Mouse (Mus musculus) stomach, postnatal 0 days (tissue): ENCODE data around the gene Anxa5. TPM values are rescaled to one million over a fixed set of nuclear protein-coding genes. Genes with fewer than 3 reads are reported as not detected.

Experiments
- ATAC-seq: fragments of 200-750 bp; cut with Nextera tagmentation; 2 replicates; pipeline ENCODE4 v1.8.0; 2017; ENCODE audit not compliant: low FRiP score, low TSS enrichment
- DNase-seq: peaks from one replicate; pipeline ENCODE4 v3.0.0-alpha.2; 2016; ENCODE audit warnings: low spot score
- H3K27ac ChIP-seq: fragments of 300-500 bp; sonication (generic); replicated peaks from 2 replicates; pipeline ENCODE4 v1.5.1; 2014; ENCODE audit warnings: mild to moderate bottlenecking, control low read depth
- H3K27me3 ChIP-seq: fragments of 300-500 bp; sonication (generic); 2 replicates; pipeline ENCODE4 v1.6.1; 2014; ENCODE audit warnings: low read length; ENCODE audit not compliant: control insufficient read depth, insufficient read depth
- H3K36me3 ChIP-seq: fragments of 300-500 bp; sonication (generic); 2 replicates; pipeline ENCODE4 v1.6.1; 2014; ENCODE audit warnings: low read length, mixed read lengths; ENCODE audit not compliant: control insufficient read depth, insufficient read depth
- H3K4me1 ChIP-seq: fragments of 300-500 bp; sonication (generic); replicated peaks from 2 replicates; pipeline ENCODE4 v1.6.1; 2014; ENCODE audit warnings: antibody characterized with exemption; ENCODE audit not compliant: control insufficient read depth, insufficient read depth
- H3K4me2 ChIP-seq: fragments of 300-500 bp; sonication (generic); replicated peaks from 2 replicates; pipeline ENCODE4 v1.6.1; 2014; ENCODE audit warnings: low read depth, mild to moderate bottlenecking, control low read depth, moderate library complexity
- H3K4me3 ChIP-seq: fragments of 300-500 bp; sonication (generic); 2 replicates; pipeline ENCODE4 v1.5.1; 2014; ENCODE audit warnings: low read depth, low read length, control low read depth
- H3K9ac ChIP-seq: fragments of 300-500 bp; sonication (generic); 2 replicates; pipeline ENCODE4 v1.6.1; 2014; ENCODE audit warnings: mild to moderate bottlenecking, low read length, control low read depth, mixed read lengths
- H3K9me3 ChIP-seq: fragments of 300-500 bp; sonication (generic); 2 replicates; pipeline ENCODE4 v1.6.1; 2016; ENCODE audit warnings: low read length; ENCODE audit not compliant: control insufficient read depth
- CTCF ChIP-seq: IDR thresholded peaks from 2 replicates; pipeline ENCODE4 v1.5.1; 2016; ENCODE audit warnings: antibody characterized with exemption, low read depth, mild to moderate bottlenecking, moderate library complexity
- EP300 ChIP-seq: optimal IDR thresholded peaks from 2 replicates; pipeline ENCODE3; 2016; ENCODE audit warnings: antibody characterized with exemption
- WGBS: fragments of 180-500 bp; shearing (Covaris S2); extraction: QIAGEN DNeasy Blood & Tissue Kit; methylation state at CpG from one replicate; pipeline ENCODE4 v1.1.7; 2014; 5-methylcytosine and 5-hydroxymethylcytosine counted together
- polyA plus RNA-seq: library from polyadenylated mRNA; unstranded; fragments of >200 nt; fragmentation: Nextera tagmentation; extraction: Ambion mirVana; gene quantifications from 2 replicates; pipeline ENCODE4 v1.2.1, GENCODE M21; 2015

Gene Anxa5
- polyA plus RNA-seq, 1 experiment from 2014 or later: 186 TPM

DNA sequence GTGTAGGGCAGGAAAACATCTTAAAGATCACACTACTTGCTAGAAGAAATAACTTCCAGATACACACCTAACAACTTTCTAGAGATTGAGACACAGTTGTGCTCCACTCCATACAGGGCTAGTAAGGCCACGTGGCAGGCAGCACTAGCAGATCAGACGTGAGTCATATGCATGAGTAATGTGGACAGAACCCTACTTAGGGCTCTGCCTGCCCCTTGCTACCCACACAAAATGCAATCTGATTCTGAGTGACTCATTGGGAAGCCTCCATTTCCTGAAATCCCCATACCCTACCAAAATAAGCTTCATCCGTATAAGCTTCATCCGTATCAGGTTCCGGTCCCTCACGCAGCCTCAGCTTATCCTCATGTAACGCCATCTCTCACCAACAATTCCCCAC lies 8.1 kb downstream of the Anxa5 start:
- no peaks in the 10 kb centered on the region for H3K9me3 ChIP-seq
- H3K27me3 ChIP-seq: no peaks in the 10 kb centered on the region
- H3K4me1 ChIP-seq: 0 out of 2 replicates have a peak, but pooled peaks cover 2% of the 10 kb centered on the region
- ATAC-seq: peak; percentile 97
- no peak overlapping the region for H3K27ac ChIP-seq
- no peak overlapping the region for H3K4me3 ChIP-seq
- no peak overlapping the region for H3K9ac ChIP-seq
- no peak overlapping the region for H3K4me2 ChIP-seq
- peak; percentile 59 for DNase-seq
- peaks cover 6% of the 10 kb centered on the region for H3K36me3 ChIP-seq
- 67% methylated on average over 7 of the region's 7 CpGs for WGBS
- TF ChIP-seq EP300 (no peak), CTCF (no peak)

DNA sequence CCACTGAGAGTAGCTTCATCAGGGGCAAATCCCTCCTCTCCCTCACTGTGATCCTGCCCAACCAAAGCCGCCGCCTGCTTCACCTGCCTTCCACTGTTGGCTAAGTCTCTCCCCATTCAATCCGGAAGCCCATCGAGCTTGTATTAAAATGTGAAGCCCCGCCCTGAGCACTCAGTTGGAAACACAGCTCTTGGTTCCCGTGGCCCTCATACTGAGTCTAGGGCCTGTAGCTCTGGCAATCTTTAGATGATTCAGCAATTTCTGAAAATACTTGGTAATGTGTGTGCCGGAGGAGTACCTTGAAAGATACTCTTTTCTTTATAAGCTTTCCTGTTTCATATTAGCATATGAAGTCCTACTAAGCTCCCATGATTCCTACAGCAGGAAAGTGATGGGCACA lies 10.2 kb downstream of the Anxa5 start:
- ATAC-seq (no peak), DNase-seq (no peak)
- 58% methylated on average over 7 of the region's 7 CpGs for WGBS

GRCm38 (mm10) chr3:36462348-36462747 lies 13.3 kb downstream of the Anxa5 start:
- ATAC-seq (no peak), DNase-seq (no peak)
- Histone ChIP-seq H3K9ac (no peak overlapping the region), H3K4me2 (no peak overlapping the region), H3K4me1 (no peaks in the 10 kb centered on the region), H3K9me3 (no peaks in the 10 kb centered on the region), H3K36me3 (peaks cover 21% of the 10 kb centered on the region), H3K27me3 (no peaks in the 10 kb centered on the region), H3K4me3 (no peak overlapping the region), H3K27ac (no peak overlapping the region)
- TF ChIP-seq CTCF (no peak), EP300 (no peak)
- 22% methylated on average over 1 of the region's 1 CpGs for WGBS

More for the DNA sequence above, 10.2 kb downstream of the Anxa5 start:
- H3K4me2 ChIP-seq: no peak overlapping the region
- TF ChIP-seq CTCF: no peak
- no peak for TF ChIP-seq EP300
- no peaks in the 10 kb centered on the region for H3K9me3 ChIP-seq
- H3K4me1 ChIP-seq: no peaks in the 10 kb centered on the region
- no peaks in the 10 kb centered on the region for H3K27me3 ChIP-seq
- H3K9ac ChIP-seq: no peak overlapping the region
- H3K27ac ChIP-seq: no peak overlapping the region
- no peak overlapping the region for H3K4me3 ChIP-seq
- peaks cover 14% of the 10 kb centered on the region for H3K36me3 ChIP-seq

- no peak for ATAC-seq
- 90% methylated on average over 5 of the region's 5 CpGs for WGBS
- Histone ChIP-seq H3K4me3 (no peak overlapping the region), H3K4me1 (no peaks in the 10 kb centered on the region), H3K9ac (no peak overlapping the region), H3K27ac (no peak overlapping the region), H3K36me3 (peaks cover 26% of the 10 kb centered on the region), H3K27me3 (no peaks in the 10 kb centered on the region), H3K4me2 (no peak overlapping the region), H3K9me3 (no peaks in the 10 kb centered on the region)
- DNase-seq: no peak
- no peak for TF ChIP-seq EP300
- TF ChIP-seq CTCF: no peak
Observed at GRCm38 (mm10) chr3:36461819-36462218, 13.9 kb downstream of the Anxa5 start.

GRCm38 (mm10) chr3:36460717-36461116 lies 15.0 kb downstream of the Anxa5 start:
- Histone ChIP-seq H3K9ac (no peak overlapping the region), H3K9me3 (no peaks in the 10 kb centered on the region), H3K4me1 (no peaks in the 10 kb centered on the region), H3K27ac (no peak overlapping the region), H3K36me3 (peaks cover 27% of the 10 kb centered on the region), H3K4me2 (no peak overlapping the region), H3K27me3 (no peaks in the 10 kb centered on the region), H3K4me3 (no peak overlapping the region)
- TF ChIP-seq CTCF (no peak), EP300 (no peak)
- no peak for DNase-seq
- WGBS: 85% methylated on average over 7 of the region's 7 CpGs
- no peak for ATAC-seq

DNA sequence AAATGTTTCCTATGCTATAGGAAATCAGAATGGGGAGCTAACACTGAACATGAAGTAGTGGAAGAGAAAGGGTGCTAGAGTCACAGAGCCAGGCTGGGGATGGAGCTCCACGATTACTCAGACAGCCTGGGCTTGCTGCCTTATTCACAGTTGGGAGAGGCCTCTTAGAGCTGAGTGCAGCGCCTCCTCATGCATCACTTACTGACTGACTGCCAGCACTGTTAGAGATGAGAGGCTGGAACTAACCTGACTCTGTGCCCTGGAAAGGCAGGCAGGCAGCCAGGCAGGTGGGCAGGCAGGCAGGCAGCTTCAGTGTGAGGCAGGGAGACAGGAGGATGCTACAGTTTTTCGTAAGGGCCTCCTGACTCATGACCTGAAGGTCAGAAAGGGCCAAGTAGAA lies 20.1 kb downstream of the Anxa5 start:
- TF ChIP-seq CTCF (no peak), EP300 (no peak)
- Histone ChIP-seq H3K36me3 (peaks cover 25% of the 10 kb centered on the region), H3K4me1 (no peaks in the 10 kb centered on the region), H3K27me3 (no peaks in the 10 kb centered on the region), H3K9me3 (no peaks in the 10 kb centered on the region), H3K27ac (no peak overlapping the region), H3K4me2 (no peak overlapping the region), H3K9ac (no peak overlapping the region), H3K4me3 (no peak overlapping the region)
- 65% methylated on average over 3 of the region's 3 CpGs for WGBS
- ATAC-seq: no peak
- no peak for DNase-seq
